Mouse (Mus musculus): ENCODE measurements around the gene Fbxo28.

GRCm38 (mm10) chr1:182376826-182377225 lies 35.4 kb upstream of the Fbxo28 start:
- TF ChIP-seq CTCF (IDR thresholded peaks at IDR 0.05; ENCODE audit: low read depth) (no peak), EP300 (IDR thresholded peaks at IDR 0.05; ENCODE audit: low read depth) (no peak)

Data from liver, postnatal 0 days (tissue).